Mouse (Mus musculus) cortical plate, adult 2 months (tissue): Measurements from ENCODE around the gene Ctrb1. TPM values are rescaled to one million over a fixed set of nuclear protein-coding genes. Genes with fewer than 3 reads are reported as not detected.

Source experiments
- H3K27ac ChIP-seq: fragments of 200-500 bp; 2 replicates; pipeline ENCODE4 v1.5.1; 2012; ENCODE audit warnings: low read length, control low read depth, inconsistent platforms; ENCODE audit not compliant: insufficient read depth
- H3K4me1 ChIP-seq: fragments of 200-500 bp; 2 replicates; pipeline ENCODE4 v1.6.1; 2011; ENCODE audit warnings: low read length; ENCODE audit not compliant: control insufficient read depth, insufficient read depth
- H3K4me3 ChIP-seq: fragments of 200-500 bp; 2 replicates; pipeline ENCODE4 v1.5.1; 2011; ENCODE audit warnings: mild to moderate bottlenecking, low read length, control low read depth; ENCODE audit not compliant: insufficient read depth
- CTCF ChIP-seq: fragments of 200-500 bp; IDR thresholded peaks from 2 replicates; pipeline ENCODE4 v1.5.1; 2011; ENCODE audit warnings: mild to moderate bottlenecking, control low read depth, low read length; ENCODE audit not compliant: insufficient read depth; ENCODE audit errors: extremely low read depth
- POLR2A ChIP-seq: fragments of 200-500 bp; IDR thresholded peaks from 2 replicates; pipeline ENCODE4 v1.6.1; 2011; ENCODE audit warnings: mild to moderate bottlenecking, low read length, control low read depth; ENCODE audit not compliant: insufficient read depth; ENCODE audit errors: extremely low read depth
- polyA plus RNA-seq: library from polyadenylated mRNA; depleted of rRNA; stranded (reverse); fragments of >200 nt; gene quantifications from 2 replicates; pipeline ENCODE4 v1.2.3, GENCODE M21; 2012

Gene Ctrb1
- polyA plus RNA-seq, 1 experiment: 0.25 TPM

DNA sequence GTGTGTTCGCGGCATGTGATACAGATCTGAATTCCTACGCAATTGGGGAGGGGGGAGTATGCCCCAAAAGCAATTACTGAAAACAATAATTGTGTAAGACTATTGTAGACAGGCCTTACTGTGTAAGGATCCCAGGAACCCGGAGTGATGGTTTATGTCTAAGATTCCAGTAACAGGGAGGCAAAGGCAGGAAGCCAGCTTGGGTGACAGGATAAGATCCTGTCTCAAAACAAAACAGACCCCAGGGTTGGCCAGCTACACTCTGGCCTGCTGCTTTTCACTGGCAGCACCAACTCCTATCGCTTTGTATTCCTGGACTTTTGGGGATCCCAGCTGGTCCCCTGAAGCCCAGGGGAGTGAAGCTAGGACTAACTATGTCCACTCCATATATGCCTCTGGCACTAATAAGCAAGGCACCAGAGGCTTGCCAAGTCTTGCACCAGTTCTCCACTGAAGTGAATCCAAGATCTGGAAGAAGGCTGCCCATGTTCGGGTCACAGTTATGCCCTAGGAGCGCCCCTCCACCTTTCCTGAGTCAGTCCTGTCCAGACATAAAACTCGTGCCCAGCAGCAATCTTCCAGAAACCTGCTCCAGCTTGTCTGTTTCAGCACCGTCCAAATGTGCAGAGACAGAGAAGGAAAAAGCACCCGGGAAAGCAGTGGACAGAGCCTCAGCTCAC, 41.7 kb upstream of the Ctrb1 start:
- Histone ChIP-seq H3K4me3 (peak overlapping the region; percentile 65), H3K27ac (peak overlapping the region; percentile 19; the same call in 1 of the 2 replicates), H3K4me1 (peaks cover 32% of the 10 kb centered on the region)
- TF ChIP-seq POLR2A (no peak), CTCF (no peak)

DNA sequence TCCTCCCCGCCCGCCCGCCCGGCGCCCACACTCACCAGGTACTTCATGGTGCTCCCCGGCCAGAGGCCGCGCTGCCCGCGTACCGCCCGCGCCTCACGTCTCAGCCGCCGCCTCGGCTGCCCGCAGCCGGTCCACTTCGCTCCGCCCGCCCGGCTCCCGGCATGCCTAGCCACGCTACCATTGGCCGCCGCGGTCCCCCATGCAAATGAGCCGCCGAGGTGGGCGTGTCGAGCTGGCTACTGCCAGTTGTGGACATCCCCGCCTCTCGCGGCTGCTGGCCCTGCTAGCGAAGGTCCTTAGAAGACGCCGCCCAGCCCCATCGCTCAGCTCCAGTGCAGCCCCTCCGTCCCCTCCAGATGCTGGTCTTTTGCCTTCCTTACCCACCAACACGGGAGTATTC, 41.2 kb upstream of the Ctrb1 start:
- Histone ChIP-seq H3K4me3 (peak overlapping the region; percentile 65), H3K27ac (0 out of 2 replicates have a peak overlapping the region, but pooled peaks have one; percentile 19), H3K4me1 (peaks cover 28% of the 10 kb centered on the region)
- TF ChIP-seq POLR2A (peak; percentile 42; the same call in 1 of the 2 replicates), CTCF (no peak)

DNA sequence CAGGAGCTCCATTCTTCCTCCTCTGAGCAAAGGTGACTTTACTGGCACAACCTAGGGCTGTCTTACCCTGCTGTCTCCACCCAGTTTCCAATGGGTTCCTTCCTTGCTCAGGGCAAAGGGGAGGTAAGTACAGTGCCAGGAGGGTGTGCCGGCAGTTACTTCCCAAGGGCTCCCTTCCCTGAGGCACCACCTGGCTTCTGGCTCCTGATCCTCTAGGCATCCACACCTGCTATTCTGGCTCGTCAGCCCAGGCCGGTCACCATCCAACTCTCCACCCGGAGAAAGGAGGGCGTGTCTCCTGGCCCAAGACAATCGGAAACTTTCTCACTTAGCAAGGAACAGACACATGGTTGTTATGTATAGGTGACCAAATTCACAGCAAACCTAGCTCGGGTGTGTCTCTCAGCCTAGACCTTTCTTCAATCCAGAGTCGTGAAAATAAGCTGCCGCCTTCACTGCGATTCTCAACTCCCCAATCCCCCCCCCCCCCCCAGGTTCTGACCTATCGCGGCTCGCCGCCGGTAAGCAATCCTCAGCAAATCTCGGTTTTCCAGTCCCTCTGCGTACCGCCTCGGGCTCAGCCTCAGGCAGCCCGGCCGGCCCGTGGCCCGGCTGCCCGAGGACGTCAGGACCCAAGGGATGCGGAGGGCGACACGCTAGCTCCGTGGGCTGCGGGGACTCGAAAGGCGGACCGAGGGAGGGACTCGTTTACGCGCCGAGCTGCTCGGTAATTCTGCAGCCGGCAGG, 40.6 kb upstream of the Ctrb1 start:
- TF ChIP-seq POLR2A (no peak), CTCF (no peak)
- Histone ChIP-seq H3K4me3 (peak overlapping the region; percentile 65), H3K4me1 (peaks cover 28% of the 10 kb centered on the region), H3K27ac (0 out of 2 replicates have a peak overlapping the region, but pooled peaks have one; percentile 18)

DNA sequence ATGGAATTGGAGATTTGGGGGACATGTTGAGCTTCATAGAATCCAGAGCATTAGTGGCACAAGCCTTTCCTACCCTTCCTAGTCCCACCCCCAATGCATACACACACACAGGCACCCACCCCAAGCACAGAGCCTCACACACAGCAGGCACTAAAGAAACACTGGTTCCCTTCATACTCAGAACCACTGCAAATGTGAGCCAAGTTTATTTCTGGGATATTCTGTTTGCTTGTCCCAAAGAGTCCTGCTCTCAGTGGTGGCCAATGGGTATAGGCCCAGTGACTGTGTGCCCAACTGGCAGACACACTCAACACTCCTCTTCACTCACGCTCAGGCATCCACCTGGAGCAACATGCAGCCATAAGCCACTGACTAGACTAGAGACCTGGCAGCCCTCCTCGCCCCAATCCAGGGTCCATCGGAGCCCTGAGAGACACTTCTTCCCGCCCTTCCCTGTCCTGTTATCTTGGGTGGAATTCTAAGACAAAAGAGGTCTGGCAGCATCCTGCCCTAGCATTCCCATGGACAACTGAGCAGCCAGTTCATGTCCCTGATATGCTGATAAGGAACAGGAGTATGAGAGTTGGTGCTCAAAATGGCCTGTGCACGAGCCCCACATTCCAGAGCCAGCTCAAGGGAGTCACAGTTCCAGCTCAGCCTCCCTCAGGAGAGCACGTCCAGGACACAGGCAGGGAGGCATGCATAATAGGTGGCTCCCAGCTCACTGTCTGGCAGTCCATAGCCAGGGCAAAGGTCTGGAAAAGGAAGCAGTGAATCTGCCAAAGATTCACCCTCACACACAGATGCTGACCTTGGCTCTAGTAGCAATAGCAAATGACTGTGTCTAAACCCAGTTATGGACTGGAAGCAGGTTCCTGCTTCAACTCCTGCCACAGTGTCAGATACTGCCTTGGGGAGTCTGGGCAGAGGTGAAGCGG, 38.7 kb upstream of the Ctrb1 start:
- no peak for TF ChIP-seq POLR2A
- TF ChIP-seq CTCF: no peak
- Histone ChIP-seq H3K27ac (peak overlapping the region; percentile 30; the same call in 1 of the 2 replicates), H3K4me3 (no peak overlapping the region), H3K4me1 (peaks cover 16% of the 10 kb centered on the region)

DNA sequence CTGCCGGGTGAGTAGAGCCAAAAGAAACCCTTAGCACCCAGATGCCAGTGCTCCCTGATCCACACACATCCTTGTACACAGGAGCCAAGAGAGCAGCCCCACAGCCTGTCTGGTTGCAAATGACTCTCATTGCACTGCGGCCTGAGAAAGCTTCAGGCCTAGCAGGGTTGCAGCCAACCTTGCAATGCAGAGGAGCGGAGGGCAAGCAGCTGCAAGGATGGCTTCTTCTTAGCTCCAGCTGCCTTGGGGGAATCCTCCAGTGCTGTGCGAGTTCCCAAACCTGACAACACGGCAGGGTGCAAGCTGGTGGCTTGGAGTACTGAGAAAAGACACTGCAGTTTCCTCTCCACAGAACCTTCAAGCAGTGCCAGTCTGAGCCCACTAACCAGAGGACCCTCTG, 37.7 kb upstream of the Ctrb1 start:
- 0 out of 2 replicates have a peak overlapping the region, but pooled peaks have one; percentile 13 for H3K27ac ChIP-seq

DNA sequence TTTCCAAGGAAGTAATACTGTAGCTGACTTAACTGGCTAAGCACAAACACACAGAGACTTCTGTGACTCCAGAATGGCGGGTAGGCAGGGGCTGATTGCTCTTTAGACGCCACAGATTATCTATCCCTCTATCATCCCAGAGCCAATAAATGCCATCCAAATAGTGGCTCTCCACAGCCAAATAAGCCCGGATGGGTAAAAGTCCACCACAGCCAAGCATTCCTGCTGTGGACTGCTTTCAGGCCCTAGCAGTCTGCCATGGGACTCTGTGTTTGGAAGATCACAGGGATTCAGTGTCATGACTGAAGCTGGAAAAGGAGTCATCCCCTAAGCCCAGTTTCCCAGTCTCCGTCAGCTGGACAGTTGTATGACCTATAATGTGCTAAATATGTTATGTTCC, 36.7 kb upstream of the Ctrb1 start:
- no peak overlapping the region for H3K27ac ChIP-seq
- H3K4me3 ChIP-seq: no peak overlapping the region
- TF ChIP-seq POLR2A: no peak
- TF ChIP-seq CTCF: no peak
- peaks cover 7% of the 10 kb centered on the region; the same call in 1 of the 2 replicates for H3K4me1 ChIP-seq

More for the DNA sequence above, 37.7 kb upstream of the Ctrb1 start:
- Histone ChIP-seq H3K4me1 (peaks cover 10% of the 10 kb centered on the region), H3K4me3 (no peak overlapping the region)
- TF ChIP-seq POLR2A: no peak
- no peak for TF ChIP-seq CTCF

DNA sequence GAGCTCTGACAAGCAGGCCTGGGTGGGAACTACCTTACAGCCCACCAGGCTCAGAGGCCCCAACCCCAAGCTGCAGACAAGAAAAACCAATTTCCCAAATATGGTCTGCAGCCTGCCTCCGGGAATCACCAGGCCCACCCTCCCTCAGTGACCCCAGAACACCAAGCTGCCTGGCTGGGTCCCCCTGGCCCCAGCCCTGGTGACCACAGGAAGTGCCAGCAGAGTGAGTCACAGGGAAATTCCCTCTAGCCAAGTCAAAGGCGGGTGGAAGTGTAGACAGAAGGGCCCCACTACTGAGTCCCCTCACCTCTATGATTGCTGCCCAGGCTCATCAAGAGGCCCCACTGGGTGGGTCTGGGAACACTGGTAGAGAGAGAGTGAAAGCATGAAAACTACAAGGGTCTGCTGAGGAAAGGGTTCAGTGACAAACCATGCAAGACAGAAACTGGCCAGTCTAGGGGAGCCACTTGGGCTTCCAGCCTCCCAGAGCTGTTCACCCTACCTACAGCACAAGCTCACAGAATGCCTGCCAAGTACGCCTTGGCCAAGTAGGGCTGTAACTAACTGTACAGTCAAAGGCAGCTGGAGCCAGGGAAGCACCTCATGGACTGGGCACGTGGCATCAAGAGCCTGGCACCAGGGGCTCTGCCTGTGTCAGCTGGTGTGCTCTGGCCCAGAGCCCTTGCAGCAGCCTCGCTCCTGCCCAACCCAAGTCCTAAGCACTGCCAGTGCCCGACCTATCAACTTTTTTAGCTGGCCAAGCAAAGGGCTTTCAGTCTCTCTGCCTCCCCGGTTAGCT, 35.5 kb upstream of the Ctrb1 start:
- no peak overlapping the region for H3K4me3 ChIP-seq
- TF ChIP-seq CTCF (no peak), POLR2A (no peak)
- peaks cover 7% of the 10 kb centered on the region; the same call in 1 of the 2 replicates for H3K4me1 ChIP-seq
- H3K27ac ChIP-seq: peak overlapping the region; percentile 47

DNA sequence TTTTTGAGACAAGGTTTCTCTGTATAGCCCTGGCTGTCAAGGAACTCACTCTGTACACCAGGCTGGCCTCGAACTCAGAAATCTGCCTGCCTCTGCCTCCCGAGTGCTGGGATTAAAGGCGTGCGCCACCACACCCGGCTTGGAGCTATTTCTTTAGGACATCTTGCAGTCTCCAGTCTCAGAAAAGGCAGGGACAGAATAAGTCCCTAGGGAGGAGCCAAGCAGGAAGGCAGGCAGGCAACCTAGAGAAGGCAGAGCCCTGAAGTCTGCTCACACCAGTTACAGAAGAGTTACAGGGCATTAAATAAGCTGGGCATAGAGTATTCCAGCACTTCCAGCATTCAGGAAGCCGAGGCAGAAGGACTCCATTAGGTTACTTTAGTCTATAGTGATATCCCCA, 34.5 kb upstream of the Ctrb1 start:
- Histone ChIP-seq H3K4me3 (no peak overlapping the region), H3K4me1 (peaks cover 4% of the 10 kb centered on the region; the same call in 1 of the 2 replicates), H3K27ac (no peak overlapping the region)
- TF ChIP-seq POLR2A (no peak), CTCF (no peak)

DNA sequence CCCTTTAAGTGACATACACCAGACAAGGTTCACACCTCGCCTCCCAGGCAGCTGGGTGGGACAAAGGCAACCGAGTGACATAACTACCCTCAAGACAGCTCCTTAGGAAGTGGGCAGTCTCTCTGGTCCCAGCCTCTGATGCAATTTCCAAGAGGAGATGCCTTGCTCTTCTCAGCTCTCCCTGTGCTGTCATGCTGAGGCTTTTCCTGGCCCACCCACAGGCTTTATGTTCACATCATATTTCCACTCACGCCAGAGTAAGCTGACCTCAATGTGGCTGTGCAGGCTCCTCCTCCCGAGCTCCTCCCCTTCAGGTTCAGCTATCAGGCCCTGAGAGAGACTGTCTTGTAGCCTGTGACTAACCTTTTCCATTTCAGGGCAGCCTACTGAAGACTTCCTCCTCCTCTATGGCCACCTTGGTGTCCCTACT, 29.3 kb upstream of the Ctrb1 start:
- no peak overlapping the region for H3K4me3 ChIP-seq
- no peak for TF ChIP-seq POLR2A
- no peak for TF ChIP-seq CTCF
- H3K4me1 ChIP-seq: peaks cover 17% of the 10 kb centered on the region
- H3K27ac ChIP-seq: peak overlapping the region; percentile 67; the same call in 1 of the 2 replicates
